Comparison of ENCODE assay signal across 29 mouse cellular contexts in the genomic region with DNA sequence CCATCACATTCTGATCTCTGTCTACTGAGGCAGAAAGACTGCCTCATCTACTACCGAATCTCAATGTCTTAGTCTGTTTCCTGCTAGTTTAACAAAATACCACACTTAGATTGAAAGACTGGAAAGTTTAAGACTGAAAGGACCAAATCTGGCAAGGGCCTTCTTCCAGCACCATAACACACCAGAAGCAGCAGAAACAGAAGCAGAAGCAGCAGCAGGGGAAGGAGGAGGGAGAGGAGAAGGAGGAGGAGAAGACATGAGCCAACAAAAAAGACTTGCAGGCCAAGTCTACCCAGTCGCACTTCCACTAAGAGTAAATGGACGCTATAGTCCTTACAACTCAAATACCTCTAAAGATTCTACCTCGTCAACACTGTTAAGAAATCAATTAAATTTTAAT.
"Had no signal": no experiment of that assay in that cellular context is flagged by ENCODE, and none has a peak within 500 bp of the region (broad histone marks: within the 10 kb centered on the region; RNA-seq: fewer than 3 reads in every experiment).

No protein-coding gene starts in this region.

- H3K4me1 ChIP-seq: embryonic facial prominence, embryonic 12.5 days; embryonic facial prominence, embryonic 13.5 days; embryonic facial prominence, embryonic 15.5 days had no signal

- DNase-seq: cerebellum, adult 8-10 months; cerebellum, adult 9-10 months; cerebellum, adult 9-11 months; cerebellum, postnatal 10 days; cerebellum, postnatal 14 days; cerebellum, postnatal 25 days; cerebellum, postnatal 36 days; embryo, embryonic 11 days; forebrain, postnatal 0 days; gastrocnemius, adult 2 months; gastrocnemius, postnatal 10 days; gastrocnemius, postnatal 14 days; gastrocnemius, postnatal 25 days; gastrocnemius, postnatal 36 days; heart, adult 11 months; heart, adult 18-20 months; heart, adult 2 months had no signal

- ATAC-seq: forebrain, embryonic 13.5 days; forebrain, embryonic 14.5 days; forebrain, embryonic 15.5 days; forebrain, embryonic 16.5 days; forebrain, postnatal 0 days had no signal

- H3K4me3 ChIP-seq: embryonic facial prominence, embryonic 10.5 days; embryonic facial prominence, embryonic 12.5 days; embryonic facial prominence, embryonic 13.5 days; embryonic facial prominence, embryonic 15.5 days; erythroblast, embryonic 14.5 days; forebrain, embryonic 10.5 days; forebrain, embryonic 12.5 days; forebrain, embryonic 13.5 days; forebrain, embryonic 15.5 days; gastrocnemius, adult 2 months; heart, adult 2 months; heart, embryonic 10.5 days had no signal
